Mouse (Mus musculus) limb, embryonic 13.5 days (tissue): Measurements from ENCODE around the gene Colgalt1. TPM values are rescaled to one million over a fixed set of nuclear protein-coding genes. Genes with fewer than 3 reads are reported as not detected.
A peak's percentile ranks its signal among the peaks of the same experiment; 100 is the strongest.

Source experiments
- ATAC-seq: fragments of 200-750 bp; cut with Nextera tagmentation; 2 replicates; pipeline ENCODE4 v1.8.0; 2017; ENCODE audit warnings: low read depth, moderate number of reproducible peaks, moderate TSS enrichment; ENCODE audit not compliant: low FRiP score
- H3K27ac ChIP-seq: fragments of 300-500 bp; sonication (generic); 2 replicates; pipeline ENCODE4 v1.5.1; 2015; ENCODE audit warnings: inconsistent platforms, mild to moderate bottlenecking, moderate library complexity
- H3K27me3 ChIP-seq: fragments of 300-500 bp; sonication (generic); 2 replicates; pipeline ENCODE4 v1.6.1; 2015; ENCODE audit warnings: mild to moderate bottlenecking, inconsistent platforms
- H3K36me3 ChIP-seq: fragments of 300-500 bp; sonication (generic); 2 replicates; pipeline ENCODE4 v1.6.1; 2015; ENCODE audit warnings: inconsistent platforms, mild to moderate bottlenecking, moderate library complexity
- H3K4me1 ChIP-seq: fragments of 300-500 bp; sonication (generic); 2 replicates; pipeline ENCODE4 v1.6.1; 2015; ENCODE audit warnings: inconsistent platforms
- H3K4me2 ChIP-seq: fragments of 300-500 bp; sonication (generic); replicated peaks from 2 replicates; pipeline ENCODE4 v1.6.1; 2015; ENCODE audit warnings: inconsistent platforms, mild to moderate bottlenecking, moderate library complexity
- H3K4me3 ChIP-seq: fragments of 300-500 bp; sonication (generic); 2 replicates; pipeline ENCODE4 v1.5.1; 2015; ENCODE audit warnings: moderate library complexity, mild to moderate bottlenecking, inconsistent platforms
- H3K9ac ChIP-seq: fragments of 300-500 bp; sonication (generic); 2 replicates; pipeline ENCODE4 v1.6.1; 2015; ENCODE audit warnings: mild to moderate bottlenecking, inconsistent platforms
- H3K9me3 ChIP-seq: fragments of 300-500 bp; sonication (generic); 2 replicates; pipeline ENCODE4 v1.6.1; 2016; ENCODE audit warnings: inconsistent platforms
- WGBS: fragments of 180-500 bp; shearing (Covaris S2); methylation state at CpG from one replicate; pipeline ENCODE4 v1.1.7; 2015; 5-methylcytosine and 5-hydroxymethylcytosine counted together
- polyA plus RNA-seq: library from polyadenylated mRNA; unstranded; fragments of >200 nt; fragmentation: Nextera tagmentation; extraction: Ambion mirVana; gene quantifications from 2 replicates; pipeline ENCODE4 v1.2.1, GENCODE M21; 2015

Gene Colgalt1
- polyA plus RNA-seq, 1 experiment from 2014 or later: 87.6 TPM

GRCm38 (mm10) chr8:71572847-71573633, 37.8 kb upstream of the Colgalt1 start:
- ATAC-seq: no peak
- Histone ChIP-seq H3K27me3 (peaks cover 11% of the 10 kb centered on the region), H3K4me3 (peak overlapping the region; percentile 15), H3K9me3 (no peaks in the 10 kb centered on the region), H3K4me1 (peaks cover 35% of the 10 kb centered on the region), H3K36me3 (no peaks in the 10 kb centered on the region), H3K4me2 (peak overlapping the region; percentile 79), H3K27ac (peak overlapping the region; percentile 67), H3K9ac (peak overlapping the region; percentile 39; the same call in 1 of the 2 replicates)
- 74% methylated on average over 9 of the region's 9 CpGs for WGBS

GRCm38 (mm10) chr8:71574426-71574825, 36.4 kb upstream of the Colgalt1 start:
- Histone ChIP-seq H3K9me3 (no peaks in the 10 kb centered on the region), H3K27ac (no peak overlapping the region), H3K4me2 (no peak overlapping the region), H3K4me3 (no peak overlapping the region), H3K9ac (no peak overlapping the region), H3K27me3 (no peaks in the 10 kb centered on the region; the same call in 1 of the 2 replicates), H3K36me3 (no peaks in the 10 kb centered on the region; the same call in 1 of the 2 replicates), H3K4me1 (peaks cover 23% of the 10 kb centered on the region)
- no peak for ATAC-seq
- WGBS: 72% methylated on average over 7 of the region's 7 CpGs

- H3K27me3 ChIP-seq: no peaks in the 10 kb centered on the region; the same call in 1 of the 2 replicates
- no peak overlapping the region for H3K4me2 ChIP-seq
- H3K9ac ChIP-seq: no peak overlapping the region
- WGBS: 68% methylated on average over 1 of the region's 1 CpGs
- no peaks in the 10 kb centered on the region for H3K9me3 ChIP-seq
- no peak overlapping the region for H3K27ac ChIP-seq
- no peak overlapping the region for H3K4me3 ChIP-seq
- peaks cover 23% of the 10 kb centered on the region for H3K4me1 ChIP-seq
- ATAC-seq: no peak
- H3K36me3 ChIP-seq: peaks cover under 1% of the 10 kb centered on the region; the same call in 1 of the 2 replicates
Observed at GRCm38 (mm10) chr8:71575020-71575419, 35.8 kb upstream of the Colgalt1 start.

- H3K9ac ChIP-seq: no peak overlapping the region
- H3K27ac ChIP-seq: no peak overlapping the region
- H3K4me3 ChIP-seq: no peak overlapping the region
- ATAC-seq: no peak
- peaks cover 4% of the 10 kb centered on the region for H3K4me1 ChIP-seq
- no peaks in the 10 kb centered on the region for H3K27me3 ChIP-seq
- peaks cover 21% of the 10 kb centered on the region for H3K36me3 ChIP-seq
- H3K9me3 ChIP-seq: no peaks in the 10 kb centered on the region
- 75% methylated on average over 4 of the region's 4 CpGs for WGBS
- H3K4me2 ChIP-seq: no peak overlapping the region
Observed at GRCm38 (mm10) chr8:71577856-71578387, 32.9 kb upstream of the Colgalt1 start.

GRCm38 (mm10) chr8:71579009-71579408, 31.8 kb upstream of the Colgalt1 start:
- Histone ChIP-seq H3K4me1 (no peaks in the 10 kb centered on the region), H3K27me3 (no peaks in the 10 kb centered on the region), H3K36me3 (peaks cover 25% of the 10 kb centered on the region), H3K4me3 (no peak overlapping the region), H3K9me3 (no peaks in the 10 kb centered on the region), H3K4me2 (no peak overlapping the region), H3K27ac (no peak overlapping the region), H3K9ac (no peak overlapping the region)
- ATAC-seq: no peak
- 54% methylated on average over 1 of the region's 1 CpGs for WGBS

- 84% methylated on average over 14 of the region's 14 CpGs for WGBS
- no peak overlapping the region for H3K4me3 ChIP-seq
- H3K27ac ChIP-seq: no peak overlapping the region
- ATAC-seq: no peak
- H3K4me2 ChIP-seq: no peak overlapping the region
- H3K9me3 ChIP-seq: no peaks in the 10 kb centered on the region
- no peak overlapping the region for H3K9ac ChIP-seq
- no peaks in the 10 kb centered on the region for H3K4me1 ChIP-seq
- peaks cover 30% of the 10 kb centered on the region for H3K36me3 ChIP-seq
- H3K27me3 ChIP-seq: no peaks in the 10 kb centered on the region
Observed at GRCm38 (mm10) chr8:71579476-71579875, 31.3 kb upstream of the Colgalt1 start.

GRCm38 (mm10) chr8:71580201-71580600, 30.6 kb upstream of the Colgalt1 start:
- no peaks in the 10 kb centered on the region for H3K27me3 ChIP-seq
- H3K4me2 ChIP-seq: no peak overlapping the region
- H3K4me1 ChIP-seq: no peaks in the 10 kb centered on the region
- no peak overlapping the region for H3K27ac ChIP-seq
- no peak overlapping the region for H3K9ac ChIP-seq
- 32% methylated on average over 9 of the region's 9 CpGs for whole genome bisulfite sequencing
- H3K9me3 ChIP-seq: no peaks in the 10 kb centered on the region
- ATAC-seq: no peak
- H3K36me3 ChIP-seq: peaks cover 37% of the 10 kb centered on the region
- no peak overlapping the region for H3K4me3 ChIP-seq

GRCm38 (mm10) chr8:71586891-71587290, 23.9 kb upstream of the Colgalt1 start:
- WGBS: 79% methylated on average over 2 of the region's 2 CpGs
- no peak for ATAC-seq
- Histone ChIP-seq H3K4me2 (no peak overlapping the region), H3K9ac (no peak overlapping the region), H3K27me3 (no peaks in the 10 kb centered on the region), H3K27ac (no peak overlapping the region), H3K9me3 (no peaks in the 10 kb centered on the region), H3K36me3 (peaks cover 38% of the 10 kb centered on the region), H3K4me3 (no peak overlapping the region), H3K4me1 (peaks cover 10% of the 10 kb centered on the region)

GRCm38 (mm10) chr8:71588762-71589161, 22.0 kb upstream of the Colgalt1 start:
- no peak for ATAC-seq
- Histone ChIP-seq H3K4me3 (no peak overlapping the region), H3K4me1 (peaks cover 21% of the 10 kb centered on the region), H3K27me3 (no peaks in the 10 kb centered on the region), H3K4me2 (no peak overlapping the region), H3K9me3 (no peaks in the 10 kb centered on the region), H3K9ac (no peak overlapping the region), H3K27ac (no peak overlapping the region), H3K36me3 (peaks cover 39% of the 10 kb centered on the region)
- WGBS: 79% methylated on average over 3 of the region's 3 CpGs

GRCm38 (mm10) chr8:71591017-71591416, 19.8 kb upstream of the Colgalt1 start:
- Histone ChIP-seq H3K9ac (peak overlapping the region; percentile 95), H3K4me1 (peaks cover 35% of the 10 kb centered on the region), H3K36me3 (peaks cover 32% of the 10 kb centered on the region), H3K27me3 (no peaks in the 10 kb centered on the region), H3K4me3 (peak overlapping the region; percentile 88), H3K9me3 (no peaks in the 10 kb centered on the region), H3K27ac (no peak overlapping the region; the same call in 1 of the 2 replicates), H3K4me2 (peak overlapping the region; percentile 99)
- WGBS: 22% methylated on average over 5 of the region's 5 CpGs
- no peak for ATAC-seq

GRCm38 (mm10) chr8:71591471-71592373, 19.1 kb upstream of the Colgalt1 start, which contains the start of gene Pgls:
Gene Pgls (plus strand): TSS chr8:71592176.
- WGBS: under 1% methylated on average over 71 of the region's 71 CpGs
- ATAC-seq: peak; percentile 88
- peak within 1 kb of the TSS; percentile 88 for H3K4me3 ChIP-seq
- H3K27me3 ChIP-seq: no peaks in the 10 kb centered on the region
- peak within 1 kb of the TSS; percentile 95 for H3K9ac ChIP-seq
- H3K27ac ChIP-seq: peak within 1 kb of the TSS; percentile 96
- peaks cover 40% of the 10 kb centered on the region for H3K4me1 ChIP-seq
- peak within 1 kb of the TSS; percentile 99 for H3K4me2 ChIP-seq
- H3K36me3 ChIP-seq: peaks cover 26% of the 10 kb centered on the region
- H3K9me3 ChIP-seq: no peaks in the 10 kb centered on the region
